25 mouse cellular contexts compared by ENCODE assay signal in genomic region chr1:173190540-173190939, GRCm38 (mm10). TPM values are rescaled to one million over a fixed set of nuclear protein-coding genes. Genes with fewer than 3 reads are reported as not detected.
DNase-seq lines count a peak whose midpoint lies in the region; ATAC-seq lines count a peak whose summit lies in the region.
"Had no signal": no experiment of that assay in that cellular context is flagged by ENCODE, and none has a peak within 500 bp of the region (broad histone marks: within the 10 kb centered on the region; RNA-seq: fewer than 3 reads in every experiment).

Gene Olfr1406, minus strand, starts transcription at chr1:173190640.

- peak; percentile 2 for DNase-seq in embryonic facial prominence, embryonic 14.5 days (ENCODE audit: low spot score)
- no peak for DNase-seq in embryonic facial prominence, embryonic 10.5 days (ENCODE audit: low spot score)
- peak; percentile 15 for DNase-seq in heart, adult 11 months
- no peak for DNase-seq in heart, postnatal 4 days
- DNase-seq: adrenal gland, adult 2 months; adrenal gland, adult 8-10 months; adrenal gland, postnatal 10 days; adrenal gland, postnatal 14 days; adrenal gland, postnatal 25 days; adrenal gland, postnatal 36 days; B cell, adult 2 months; cerebellum, adult 11 months; cerebellum, adult 11-12 months; cerebellum, adult 18-20 months had no signal

- H3K9me3 ChIP-seq in embryonic facial prominence, embryonic 14.5 days (ENCODE audit: control insufficient read depth, low read length): no peaks in the 10 kb centered on the region
- no peaks in the 10 kb centered on the region for H3K9me3 ChIP-seq in embryonic facial prominence, embryonic 10.5 days

- WGBS in embryonic facial prominence, embryonic 14.5 days: 53% methylated on average over 3 of the region's 3 CpGs
- WGBS in embryonic facial prominence, embryonic 10.5 days: 65% methylated on average over 3 of the region's 3 CpGs

- H3K4me1 ChIP-seq in embryonic facial prominence, embryonic 14.5 days (ENCODE audit: control insufficient read depth, insufficient read depth, low read length): no peaks in the 10 kb centered on the region
- H3K4me1 ChIP-seq in embryonic facial prominence, embryonic 10.5 days: no peaks in the 10 kb centered on the region

- H3K4me3 ChIP-seq in embryonic facial prominence, embryonic 14.5 days (ENCODE audit: low read depth, low read length): no peak within 1 kb of the TSS
- H3K4me3 ChIP-seq in embryonic facial prominence, embryonic 10.5 days: no peak within 1 kb of the TSS

- ATAC-seq in embryonic facial prominence, embryonic 14.5 days (ENCODE audit: low read depth): no peak
- ATAC-seq: activated CD4-positive, CD25-positive, alpha-beta regulatory T cell, adult 4 months; CD4-positive, CD25-positive, alpha-beta regulatory T cell, adult 4 months; Patski had no signal

- H3K9ac ChIP-seq in embryonic facial prominence, embryonic 14.5 days (ENCODE audit: low read depth, low read length): no peak within 1 kb of the TSS

- H3K27me3 ChIP-seq in embryonic facial prominence, embryonic 14.5 days (replicated peaks; ENCODE audit: control insufficient read depth, insufficient read depth, low read length): no peaks in the 10 kb centered on the region
- no peaks in the 10 kb centered on the region for H3K27me3 ChIP-seq in embryonic facial prominence, embryonic 10.5 days (replicated peaks; ENCODE audit: low read depth, poor library complexity, severe bottlenecking)
- H3K27me3 ChIP-seq: CH12.LX, Patski had no signal

- H3K27ac ChIP-seq in embryonic facial prominence, embryonic 14.5 days (replicated peaks; ENCODE audit: low read depth, low read length): no peak within 1 kb of the TSS
- H3K27ac ChIP-seq in embryonic facial prominence, embryonic 10.5 days (replicated peaks): no peak within 1 kb of the TSS

- no peaks in the 10 kb centered on the region for H3K36me3 ChIP-seq in embryonic facial prominence, embryonic 14.5 days (ENCODE audit: control insufficient read depth, insufficient read depth, low read length)
- H3K36me3 ChIP-seq in embryonic facial prominence, embryonic 10.5 days (replicated peaks): no peaks in the 10 kb centered on the region
- H3K36me3 ChIP-seq: G1E had no signal

- no peak within 1 kb of the TSS for H3K4me2 ChIP-seq in embryonic facial prominence, embryonic 14.5 days (ENCODE audit: low read depth, low read length)

RNA-seq across cellular contexts. Expression of gene Olfr1406, which starts in this region (rescaled TPM):
- 0.29 TPM in 1 of 2 replicates, not detected in the other for polyA plus RNA-seq in embryonic facial prominence, embryonic 14.5 days (2014; fragmentation: Nextera tagmentation; extraction: Ambion mirVana)
- not detected in 2 replicates for polyA plus RNA-seq in embryonic facial prominence, embryonic 10.5 days (2016; fragmentation: Nextera tagmentation; extraction: Ambion mirVana)
- total RNA-seq in heart, postnatal 4 days (2021): not detected
- total RNA-seq: adrenal gland, adult 18-20 months; adrenal gland, adult 2 months; adrenal gland, adult 8-10 months; adrenal gland, postnatal 10 days; adrenal gland, postnatal 14 days; adrenal gland, postnatal 25 days; adrenal gland, postnatal 36 days; adrenal gland, postnatal 4 days; CH12.LX; ES-E14; G1E; MEL had no signal
- polyA plus RNA-seq: activated CD4-positive, CD25-positive, alpha-beta regulatory T cell, adult 4 months; adrenal gland, adult 2 months; brain, embryonic 14.5 days; C2C12; CD4-positive, CD25-positive, alpha-beta regulatory T cell, adult 4 months; G1E; Patski had no signal

Comparison
In these comparisons a context has a peak if more than half of its experiments do, and no peak if none do; other contexts are left out.
1. Peak in DNase-seq in embryonic facial prominence, embryonic 14.5 days; RNA of the gene not detected or under 1 TPM.